Mouse (Mus musculus) frontal cortex, adult (tissue): Measurements from ENCODE around the gene Med22.

Source experiments
- ATAC-seq: cut with Nextera tagmentation; 2 replicates; pipeline ENCODE4 v1.9.2; 2017; ENCODE audit warnings: mild to moderate bottlenecking, moderate library complexity, mixed read lengths; ENCODE audit not compliant: low TSS enrichment

Med22 gene

DNA sequence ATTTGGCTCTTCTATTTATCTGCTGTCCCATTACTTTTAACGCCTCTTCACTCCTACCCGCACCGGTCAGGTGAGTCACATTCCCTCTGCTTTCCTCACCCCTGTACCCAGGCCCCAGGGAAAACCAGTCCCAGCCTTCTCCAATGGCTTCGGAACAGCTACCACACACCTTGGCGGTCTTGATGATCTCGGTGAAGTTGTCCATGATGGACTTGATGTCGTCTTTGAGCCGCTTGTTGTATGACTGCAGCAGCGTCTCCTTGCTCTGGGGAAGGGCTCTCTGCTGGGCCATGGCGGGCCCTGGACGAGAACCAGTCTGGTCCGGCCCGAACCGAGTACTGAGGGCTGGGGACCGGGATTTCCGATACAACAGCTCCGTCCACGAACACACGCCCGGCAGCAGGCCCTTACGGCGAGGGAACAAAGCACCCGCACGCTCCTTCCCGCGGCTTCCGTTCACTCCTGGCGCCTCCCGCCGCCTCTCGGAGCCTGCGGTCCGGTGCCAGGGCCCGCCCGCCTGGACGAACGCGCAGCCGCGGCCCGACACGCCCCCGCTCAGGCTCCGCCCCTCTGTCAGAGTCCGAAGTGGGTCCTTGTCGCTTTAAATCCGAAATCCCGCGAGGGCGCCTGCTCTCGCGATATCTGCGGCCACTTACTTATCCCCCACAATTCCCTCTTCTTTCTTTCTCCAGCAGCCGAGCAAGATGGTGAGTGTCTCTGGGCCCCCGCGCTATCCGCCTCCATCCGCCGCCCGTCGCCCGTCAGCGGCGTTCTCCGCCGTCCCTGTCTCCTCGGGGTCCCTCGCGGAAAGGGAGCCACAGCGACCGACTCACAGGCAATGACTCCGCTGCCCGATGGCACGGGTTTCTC, at the start of gene Med22, which contains the start of gene Rpl7a:
Gene Med22, minus strand, starts transcription at position 554 of the 870 bp plus-strand sequence.
Gene Rpl7a, plus strand, starts transcription at position 641 of the 870 bp plus-strand sequence.
- ATAC-seq = peak; percentile 88

DNA sequence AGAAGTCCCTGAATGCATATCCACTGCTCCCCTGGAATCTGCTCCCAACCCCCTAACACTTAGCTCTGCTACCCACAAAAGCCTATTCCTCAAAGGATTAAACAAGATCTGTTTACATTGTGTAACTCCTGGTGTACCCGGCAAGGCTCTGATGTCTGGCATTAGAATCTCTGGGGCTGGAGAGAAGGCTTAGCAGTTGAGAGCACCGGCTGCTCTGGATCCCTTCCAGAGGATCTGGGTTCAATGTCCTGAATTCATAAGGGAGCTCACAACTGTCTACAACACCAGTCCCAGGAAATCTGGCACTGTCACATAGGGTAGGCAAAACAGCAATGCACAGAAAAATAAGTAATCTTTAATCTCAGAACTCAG, 47.0 kb upstream of the Med22 start:
- ATAC-seq = no peak

DNA sequence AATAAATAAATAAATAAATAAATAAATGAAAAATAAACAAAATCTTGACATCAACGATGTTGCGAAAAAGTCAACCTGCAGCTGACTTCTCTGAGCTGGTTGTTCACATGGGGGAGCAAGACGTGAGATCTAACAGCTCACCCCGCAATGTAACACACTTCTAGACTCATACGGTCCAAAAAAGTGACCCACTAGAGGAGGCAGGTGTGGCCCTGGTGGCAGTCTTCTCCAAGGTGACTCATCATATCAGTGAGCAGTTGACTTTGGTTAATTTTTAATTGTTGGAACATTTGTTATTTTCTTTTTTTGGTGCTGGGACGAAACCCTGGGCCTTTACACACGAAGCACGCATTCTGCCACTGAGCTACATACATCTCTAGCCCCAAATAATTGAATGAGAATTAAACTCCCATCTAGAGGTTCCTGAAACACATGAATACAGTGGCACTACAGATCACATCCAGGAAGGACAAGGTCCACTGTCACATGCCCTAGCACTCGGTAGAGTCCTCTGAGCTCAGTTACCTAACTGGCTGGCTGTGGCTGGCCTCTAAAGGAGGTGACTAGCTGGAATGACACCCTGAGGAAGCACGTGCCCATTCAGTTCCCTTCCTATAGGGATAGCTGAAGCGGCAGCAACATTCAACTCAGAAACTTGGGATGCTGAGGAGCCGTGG, 46.5 kb upstream of the Med22 start:
- ATAC-seq = no peak

DNA sequence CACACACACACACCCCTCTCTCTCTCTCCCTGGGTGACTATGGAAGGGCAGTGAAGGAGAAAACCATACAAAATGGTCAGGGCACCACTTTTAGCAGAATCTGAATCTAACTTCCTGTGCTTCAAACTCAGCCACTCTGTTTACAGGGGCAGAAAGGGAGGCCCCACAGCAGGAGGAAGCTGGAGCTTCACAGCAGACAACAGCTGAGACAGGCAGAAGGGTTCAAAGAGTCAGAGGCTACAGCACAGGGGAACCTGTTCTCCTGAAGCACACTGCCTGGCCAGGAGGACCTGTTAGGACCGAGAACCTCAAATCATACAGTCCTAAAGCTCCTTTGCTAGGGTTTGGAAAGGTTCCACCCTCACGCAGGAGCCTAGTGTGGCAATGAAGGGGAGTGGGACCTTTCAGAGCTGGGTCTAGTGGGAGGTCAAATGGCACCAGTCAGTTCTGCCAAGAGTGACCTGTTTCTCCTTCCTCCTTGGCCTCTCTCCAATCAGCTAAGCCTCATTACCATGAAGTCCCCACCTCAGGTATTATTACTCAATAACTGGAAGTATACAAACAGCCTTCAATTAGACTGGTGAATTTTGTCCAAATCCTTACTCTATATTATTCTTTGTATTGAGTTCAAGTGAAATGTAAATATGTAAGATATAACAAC, 44.4 kb upstream of the Med22 start:
- no peak for ATAC-seq

DNA sequence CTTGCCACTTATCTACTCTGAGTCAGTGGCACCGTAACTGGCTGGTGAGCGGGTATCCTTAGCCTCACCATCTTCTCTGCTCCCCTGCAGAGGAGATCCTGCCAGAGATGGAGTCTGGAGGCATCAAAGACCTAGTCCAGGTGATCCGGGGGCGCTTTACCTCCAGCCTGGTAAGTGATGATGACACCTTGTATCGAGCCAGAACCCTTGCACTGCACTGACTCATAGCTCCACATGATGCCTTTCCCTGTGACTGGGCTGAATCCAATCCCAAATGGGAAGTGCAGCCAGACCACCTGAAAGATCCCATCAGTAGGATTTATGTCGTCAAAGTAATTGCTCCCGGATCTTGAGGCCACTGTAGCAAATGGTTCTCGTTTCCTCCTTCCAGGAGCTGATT, 42.4 kb upstream of the Med22 start:
- ATAC-seq = peak; percentile 44; the same call in 1 of the 2 replicates

DNA sequence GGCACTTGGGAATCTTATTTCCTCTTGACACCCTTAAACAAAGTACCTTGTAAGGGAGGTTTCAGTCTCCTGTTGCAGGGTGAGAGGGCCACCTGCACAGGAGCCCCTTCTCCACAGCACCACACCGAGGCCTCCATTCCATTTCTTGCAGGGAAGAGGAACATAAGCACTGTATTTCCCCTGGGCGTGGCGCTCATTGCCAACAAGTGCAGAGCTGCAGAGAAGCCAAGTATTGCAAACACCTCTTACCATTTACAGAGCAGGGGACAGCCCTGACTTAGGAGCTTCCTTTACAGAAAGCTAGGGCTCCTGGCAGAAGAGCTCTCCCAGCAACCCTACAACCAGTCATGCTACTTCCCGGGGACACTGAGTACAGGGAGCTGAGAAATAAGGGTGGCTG, 41.7 kb upstream of the Med22 start:
- ATAC-seq = no peak

DNA sequence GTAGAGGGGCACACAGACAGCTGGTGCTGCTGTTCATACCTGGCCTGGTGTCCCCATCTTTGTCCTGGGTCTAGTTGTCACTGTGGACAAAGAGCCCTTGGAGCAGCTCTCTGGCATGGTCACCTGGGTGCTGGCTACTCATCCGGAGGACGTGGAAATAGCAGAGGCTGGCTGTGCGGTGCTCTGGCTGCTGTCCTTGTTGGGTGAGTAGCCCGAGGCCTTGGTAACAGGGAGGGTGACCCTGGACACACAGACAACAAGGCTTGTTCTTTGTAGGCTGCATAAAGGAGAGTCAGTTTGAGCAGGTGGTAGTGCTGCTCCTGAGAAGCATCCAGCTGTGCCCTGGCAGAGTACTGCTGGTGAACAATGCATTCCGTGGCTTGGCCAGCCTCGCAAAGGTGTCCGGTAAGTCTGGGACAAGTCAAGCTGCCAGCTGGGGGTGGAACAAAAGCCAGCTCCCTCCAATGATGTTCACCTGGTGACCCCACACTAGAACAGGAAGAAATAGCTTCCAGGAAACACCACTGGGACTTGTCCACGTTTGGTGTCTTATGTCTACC, 40.9 kb upstream of the Med22 start:
- no peak for ATAC-seq

DNA sequence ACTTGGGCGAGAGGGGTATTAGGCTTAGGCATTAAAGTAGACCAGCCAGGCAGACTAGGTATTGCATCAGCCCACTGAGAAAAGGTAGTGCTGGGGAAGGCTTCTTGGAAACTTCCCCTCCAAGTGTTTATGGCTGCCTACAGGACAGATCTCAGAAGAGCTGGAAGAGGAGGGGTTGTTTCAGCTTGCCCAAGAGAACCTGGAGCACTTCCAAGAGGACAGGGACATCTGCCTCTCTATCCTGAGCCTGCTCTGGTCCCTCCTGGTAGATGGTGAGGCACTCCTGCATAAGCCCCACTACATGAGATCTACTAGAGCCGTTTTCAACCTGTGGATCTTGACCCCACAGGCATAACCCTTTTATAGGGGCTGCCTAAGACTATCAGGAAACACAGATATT, 39.9 kb upstream of the Med22 start:
- no peak for ATAC-seq

DNA sequence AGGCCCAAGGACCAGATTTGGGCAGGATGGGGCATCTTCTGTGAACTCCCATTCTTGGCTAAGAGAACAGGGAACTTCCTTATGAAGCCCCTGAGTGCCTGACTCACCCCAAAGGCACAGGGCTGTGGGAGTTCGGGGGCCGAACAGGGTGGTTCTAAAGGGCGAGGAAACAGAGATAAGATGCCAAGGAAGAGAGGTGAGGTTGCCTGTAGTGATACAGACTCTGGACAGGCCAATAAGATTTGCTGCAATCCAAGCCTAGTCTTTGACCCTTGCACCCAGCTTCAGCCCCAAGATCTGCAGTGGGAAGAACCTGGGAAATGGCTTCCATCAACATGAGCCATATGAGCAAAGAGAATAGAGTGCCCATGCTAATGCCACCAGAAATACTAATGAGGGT, 32.8 kb upstream of the Med22 start:
- ATAC-seq = no peak

DNA sequence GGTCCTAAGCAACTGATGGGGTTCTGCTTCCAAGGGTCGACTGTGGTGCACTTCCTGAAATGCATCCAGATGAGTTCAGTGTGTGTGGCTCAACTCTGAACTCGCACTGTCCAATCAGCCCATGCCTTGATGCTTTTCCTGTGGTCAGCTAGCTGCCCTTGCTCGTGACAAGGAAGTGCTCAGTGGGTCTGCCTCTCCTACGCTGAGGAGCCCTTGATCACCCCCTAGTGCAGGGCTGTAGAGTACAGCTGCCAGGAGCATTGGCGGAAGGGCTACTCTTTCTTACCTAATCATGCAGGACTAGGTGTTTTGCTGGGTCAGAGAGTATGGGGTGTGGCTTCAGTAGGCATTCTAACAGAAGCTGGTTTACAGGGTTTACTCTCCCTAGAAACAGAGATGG, 31.1 kb upstream of the Med22 start:
- ATAC-seq = no peak

DNA sequence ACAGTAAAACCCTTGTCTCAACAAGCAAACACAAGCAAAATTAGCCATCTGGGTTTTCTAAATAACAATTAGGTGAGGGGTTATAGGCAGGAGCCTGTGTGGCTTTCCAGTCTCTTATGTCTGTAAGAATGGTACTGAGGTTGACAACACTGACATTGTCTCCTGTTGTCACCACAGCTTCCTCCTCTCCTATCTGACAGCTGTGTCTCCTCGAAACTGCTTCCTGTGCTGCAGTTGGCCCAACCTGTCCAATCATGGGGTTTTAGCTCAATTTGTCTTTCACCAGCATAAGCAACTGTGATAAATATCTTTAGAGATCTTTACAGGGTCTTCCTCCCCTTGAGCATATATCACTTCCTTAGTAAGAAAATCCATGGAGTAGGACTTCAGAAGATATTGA, 25.9 kb upstream of the Med22 start:
- no peak for ATAC-seq

DNA sequence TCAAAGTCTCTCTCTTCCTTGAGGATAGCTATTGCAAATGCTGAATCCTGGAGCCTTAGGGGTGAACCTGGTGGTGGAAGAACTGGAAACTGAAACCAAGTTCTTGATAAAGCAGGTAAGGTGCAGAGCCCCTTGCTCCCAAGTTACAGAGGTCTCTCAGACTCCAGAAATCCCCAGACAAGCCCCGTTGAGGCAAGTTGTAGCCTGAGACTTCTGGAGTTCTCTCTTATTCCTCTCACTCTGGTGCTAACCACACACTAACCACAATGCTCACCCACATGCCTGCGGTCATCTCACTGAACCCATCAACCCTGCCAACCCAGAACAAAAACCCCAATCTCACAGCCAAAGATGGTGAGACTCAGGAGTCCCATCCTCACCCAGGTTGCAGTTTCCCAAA, 24.8 kb upstream of the Med22 start:
- ATAC-seq = no peak

DNA sequence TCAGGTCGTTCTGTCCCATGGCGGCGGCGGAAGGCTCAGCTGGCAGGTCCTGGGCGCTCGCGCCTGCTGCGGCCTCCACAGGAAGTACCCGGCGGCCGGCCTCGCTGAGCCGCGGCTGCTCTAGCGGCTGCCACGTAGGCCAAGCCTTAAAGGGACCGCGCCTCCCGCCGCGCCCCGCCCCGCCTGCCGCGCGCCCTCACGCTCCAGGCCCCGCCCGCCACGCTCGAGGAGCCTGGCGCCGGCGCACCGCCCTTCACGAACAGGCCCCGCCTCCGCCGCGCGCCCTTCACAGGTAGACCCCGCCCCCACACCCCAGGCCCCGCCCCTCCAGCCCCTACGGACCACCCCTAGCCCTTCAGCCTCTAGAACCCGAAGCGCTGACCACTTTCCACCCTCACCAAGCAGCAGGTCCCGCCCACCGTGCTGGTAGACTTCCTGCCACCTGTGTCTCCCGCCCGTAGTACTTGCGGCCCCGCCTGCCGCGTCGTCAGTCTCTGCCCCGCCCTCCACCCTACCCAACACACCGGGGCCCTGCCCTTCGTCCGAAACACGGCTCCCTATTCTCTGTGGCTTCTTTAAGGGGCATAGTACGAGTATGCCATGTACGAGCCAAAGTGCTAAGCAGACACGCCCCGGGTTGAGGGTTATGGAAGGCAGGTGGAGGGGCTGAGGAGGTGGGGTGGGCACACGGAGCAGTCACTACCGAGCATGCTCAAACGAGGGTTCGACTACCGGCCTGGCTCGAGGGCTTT, 23.0 kb upstream of the Med22 start, which contains the start of the genes Surf4 and Stkld1:
Gene Surf4, minus strand, starts transcription at position 625 of the 752 bp plus-strand sequence.
Gene Stkld1, plus strand, starts transcription at position 744 of the 752 bp plus-strand sequence.
- ATAC-seq = peak; percentile 84

DNA sequence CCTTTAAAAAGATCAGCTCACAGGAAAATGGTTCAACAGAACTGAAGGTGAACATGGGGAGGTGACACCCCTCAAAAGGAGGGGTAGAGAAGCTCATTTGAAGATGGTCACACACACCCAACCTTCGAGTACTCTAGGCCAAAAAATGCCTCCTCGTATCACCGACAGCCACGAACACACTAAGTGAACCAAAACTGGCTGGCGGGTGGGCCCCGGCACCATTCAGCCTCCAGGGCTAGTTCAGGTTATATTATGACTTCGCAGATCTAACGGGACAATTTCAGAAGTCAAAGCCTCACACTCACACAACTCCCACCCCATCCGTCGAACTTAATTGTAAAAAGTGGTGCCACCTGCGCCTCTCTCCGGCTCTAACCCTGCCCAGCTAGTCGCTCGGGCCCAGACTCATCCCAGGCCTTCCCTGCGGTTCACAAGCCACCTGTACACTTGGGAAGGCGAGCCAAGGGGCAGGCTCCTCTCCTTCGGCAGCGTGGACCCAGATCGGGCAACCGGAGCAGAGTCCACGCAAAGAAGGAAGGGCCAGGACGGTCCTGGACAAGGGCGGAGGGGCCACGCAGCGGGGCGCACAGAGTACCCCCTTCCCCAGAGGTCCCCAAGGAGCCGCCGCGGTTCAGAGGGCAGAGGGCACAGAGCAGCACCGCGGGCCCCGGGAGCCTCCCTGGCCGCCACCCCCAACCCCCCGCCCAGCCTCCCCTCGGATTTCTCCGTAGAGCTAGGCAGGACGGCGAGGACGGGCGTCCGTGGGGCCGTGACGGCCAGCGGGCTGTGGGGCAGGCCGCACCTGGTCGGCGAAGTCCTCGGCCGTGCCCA, 22.2 kb upstream of the Med22 start:
- ATAC-seq = no peak

DNA sequence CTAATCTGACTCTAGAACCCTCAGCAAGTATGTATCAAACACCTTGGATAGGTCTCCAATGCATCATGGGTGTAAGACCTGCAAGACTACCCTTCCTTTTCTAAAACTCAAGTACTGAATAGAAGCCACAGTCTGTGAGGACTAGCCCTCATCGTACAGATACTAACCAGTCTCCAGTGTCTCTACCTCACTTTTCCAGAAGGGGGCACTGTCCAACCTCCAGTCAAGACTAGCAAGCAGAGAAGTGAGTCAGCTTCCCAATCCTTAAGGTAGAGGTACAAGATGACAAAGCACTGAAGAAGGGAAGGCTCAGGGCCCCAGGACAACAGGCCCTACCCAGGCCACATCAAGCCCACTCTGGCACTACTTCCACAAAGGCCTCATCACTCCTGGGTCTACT, 19.9 kb upstream of the Med22 start:
- peak; percentile 55; the same call in 1 of the 2 replicates for ATAC-seq

DNA sequence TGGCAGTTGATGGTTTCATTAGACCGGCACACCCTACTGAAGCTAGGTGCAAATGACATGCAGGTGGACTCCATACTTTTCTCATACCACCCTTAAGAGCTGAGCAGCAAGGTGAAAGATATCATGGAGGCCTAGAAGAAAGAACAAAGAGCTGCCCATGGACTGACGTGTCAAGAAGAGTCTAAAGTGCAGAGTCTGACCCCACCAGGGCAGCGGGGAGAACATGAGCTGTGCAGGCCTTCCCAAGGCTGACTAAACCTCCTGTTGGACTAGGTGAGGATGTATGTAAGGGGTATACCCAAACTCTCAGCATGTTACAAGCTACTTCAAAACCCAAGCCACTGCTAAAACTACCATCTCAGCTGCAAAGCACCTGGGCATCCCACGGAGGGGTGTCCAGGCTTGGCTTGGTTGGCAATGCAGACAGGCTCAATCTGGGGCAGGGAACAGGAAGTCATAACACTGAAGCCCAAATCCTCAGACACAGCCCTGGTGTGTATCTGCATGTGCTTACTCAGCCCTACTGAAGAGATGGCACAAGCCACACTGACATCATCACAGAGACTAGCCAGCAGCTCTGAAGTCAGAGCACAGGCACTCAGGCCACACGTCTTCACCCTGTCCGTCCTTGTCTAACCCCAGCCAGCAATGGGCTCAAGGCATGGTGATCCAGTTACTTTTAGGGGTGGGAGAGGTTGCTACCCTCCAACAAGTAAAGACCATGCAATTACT, 17.4 kb upstream of the Med22 start:
- ATAC-seq = no peak

DNA sequence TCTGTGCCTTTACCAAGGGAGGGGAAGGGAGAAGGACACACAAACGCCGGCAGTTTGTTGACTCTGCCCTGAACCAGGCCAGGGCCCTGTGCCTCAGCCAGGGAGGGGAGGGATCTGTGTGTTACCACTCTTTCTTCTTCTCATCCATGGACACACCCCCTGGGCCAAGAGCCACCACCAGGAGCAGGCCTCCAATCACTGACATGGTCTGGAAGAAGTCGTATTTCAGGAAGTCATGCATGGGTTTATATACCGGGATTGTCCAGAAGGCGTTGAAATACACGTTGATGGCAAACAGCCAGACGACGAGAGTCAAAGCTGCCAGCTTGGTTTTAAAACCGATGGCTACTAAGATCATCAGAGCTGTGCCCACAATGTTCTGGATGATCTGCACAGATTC, 11.3 kb upstream of the Med22 start:
- no peak for ATAC-seq

DNA sequence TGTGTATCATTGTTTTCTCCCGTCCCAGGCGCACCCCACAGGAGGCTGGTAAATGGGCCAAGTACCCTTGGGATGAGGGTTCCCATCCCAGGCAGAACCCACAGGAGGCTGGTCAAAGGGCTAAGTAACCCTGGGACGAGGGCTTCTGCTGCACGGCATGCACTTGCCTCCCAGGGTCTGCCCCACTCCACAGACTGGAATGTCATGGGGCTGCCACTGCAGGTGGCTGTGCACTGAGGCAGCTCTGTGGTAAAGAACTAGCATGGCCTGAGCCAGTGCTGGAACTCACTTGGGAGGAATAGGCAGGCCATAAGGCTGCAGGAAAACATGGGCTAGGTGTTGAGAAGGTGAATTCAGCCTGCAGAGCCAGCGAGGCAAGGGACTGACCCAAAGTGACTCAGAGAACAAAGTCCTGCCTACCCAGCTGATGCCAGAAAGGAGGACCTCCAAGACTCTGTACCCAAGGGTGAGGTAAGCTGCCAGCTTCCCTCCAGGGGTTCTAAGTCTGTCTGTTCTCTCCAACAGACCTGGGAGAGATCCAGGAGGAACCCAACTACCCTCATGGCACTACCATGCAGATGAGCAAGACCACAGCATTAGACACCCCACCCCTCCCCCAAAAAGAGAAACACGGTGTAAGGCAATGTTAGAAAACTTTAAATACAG, 9.8 kb upstream of the Med22 start:
- no peak for ATAC-seq

DNA sequence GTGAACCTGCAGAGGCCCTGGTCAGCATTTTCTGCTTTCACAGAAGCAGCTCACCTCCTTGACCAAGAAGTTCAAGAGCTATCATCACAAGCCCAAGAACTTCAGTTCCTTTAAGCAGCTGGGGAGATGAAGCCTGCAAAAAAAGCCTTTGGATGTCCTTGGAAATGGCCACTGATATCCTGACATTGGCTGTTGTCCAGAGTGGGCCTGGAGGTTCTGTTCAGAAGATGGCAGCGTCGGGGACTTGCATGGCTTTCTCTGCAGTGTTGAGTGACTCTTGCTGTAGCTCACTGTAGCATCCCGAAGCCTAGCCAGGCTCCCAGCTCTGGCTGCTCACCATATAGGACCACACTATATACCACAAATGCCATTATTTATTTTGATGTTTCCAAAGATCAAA, 9.2 kb upstream of the Med22 start:
- no peak for ATAC-seq
